ENCODE assay signal across 8 mouse cellular contexts in the genomic region with DNA sequence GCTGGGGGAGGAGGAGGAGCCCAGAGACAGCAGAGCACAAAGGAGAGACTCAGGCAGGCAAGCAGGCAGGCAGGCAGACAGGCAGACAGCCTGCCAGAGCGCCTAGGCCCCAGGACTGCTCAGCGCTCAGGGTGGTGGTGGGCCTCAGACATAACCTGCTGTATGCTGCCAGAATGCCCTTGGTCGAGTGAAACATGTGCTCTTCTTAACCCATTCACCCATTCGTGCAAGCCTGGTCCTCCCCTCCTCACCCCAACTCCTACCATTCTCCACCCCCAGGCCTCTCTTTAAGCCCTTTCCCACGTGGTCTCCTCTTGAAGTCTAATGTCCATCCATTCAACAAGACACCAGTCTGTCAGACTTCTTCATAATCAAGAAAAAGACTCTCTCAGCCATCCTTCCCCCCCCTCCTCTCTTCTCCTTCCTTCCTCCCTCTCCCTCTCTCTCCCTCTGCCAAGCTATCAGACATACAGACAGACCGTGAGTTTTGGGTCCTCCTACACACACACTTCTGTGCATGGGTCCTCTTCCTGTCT. TPM values are rescaled to one million over a fixed set of nuclear protein-coding genes. Genes with fewer than 3 reads are reported as not detected.
DNase-seq lines count a peak whose midpoint lies in the region; ATAC-seq and TF ChIP-seq lines count a peak whose summit lies in the region.

No protein-coding gene starts in this region.

- peak overlapping the region; percentile 65 for H3K27ac ChIP-seq in heart, adult 2 months
- peak overlapping the region; percentile 96 for H3K27ac ChIP-seq in heart, embryonic 11.5 days (ENCODE audit: low read depth, low read length)
- H3K27ac ChIP-seq in layer of hippocampus, adult 2 months = peak overlapping the region; percentile 96
- peak overlapping the region; percentile 60 for H3K27ac ChIP-seq in macrophage
- H3K27ac ChIP-seq in stomach, embryonic 15.5 days = peak overlapping the region; percentile 99

- TF ChIP-seq EP300 in heart, adult 2 months (IDR thresholded peaks at IDR 0.05; ENCODE audit: insufficient read depth, low read depth, low read length) = no peak

- H3K4me2 ChIP-seq in heart, embryonic 11.5 days = peak overlapping the region; percentile 84
- H3K4me2 ChIP-seq in stomach, embryonic 15.5 days = peak overlapping the region; percentile 90

- WGBS in heart, adult 2 months = 8% methylated on average over 6 of the region's 6 CpGs
- WGBS in heart, embryonic 11.5 days (ENCODE audit: insufficient replicate concordance) = 7% methylated on average over 6 of the region's 6 CpGs
- 18% methylated on average over 6 of the region's 6 CpGs for whole genome bisulfite sequencing in macrophage (ENCODE audit: missing documents)
- 5% methylated on average over 6 of the region's 6 CpGs for WGBS in stomach, embryonic 15.5 days

- no peak for TF ChIP-seq CTCF in heart, adult 2 months (IDR thresholded peaks at IDR 0.05)
- no peak for TF ChIP-seq CTCF in brain, embryonic 14.5 days (IDR thresholded peaks at IDR 0.05; ENCODE audit: borderline replicate concordance, extremely low read depth, insufficient read depth, insufficient read length)
- TF ChIP-seq CTCF in layer of hippocampus, adult 2 months (conservative IDR thresholded peaks at IDR 0.05) = no peak

- H3K4me3 ChIP-seq in heart, adult 2 months = peak overlapping the region; percentile 20; the same call in 1 of the 2 replicates
- peak overlapping the region; percentile 96 for H3K4me3 ChIP-seq in heart, embryonic 11.5 days (ENCODE audit: low read depth, low read length)
- H3K4me3 ChIP-seq in layer of hippocampus, adult 2 months = peak overlapping the region; percentile 82
- no peak overlapping the region; the same call in 1 of the 2 replicates for H3K4me3 ChIP-seq in macrophage (ENCODE audit: inconsistent target)
- H3K4me3 ChIP-seq in stomach, embryonic 15.5 days (replicated peaks) = peak overlapping the region; percentile 95

- ATAC-seq in heart, embryonic 11.5 days (replicated peaks; ENCODE audit: insufficient number of reproducible peaks, low FRiP score, low TSS enrichment) = no peak
- no peak for ATAC-seq in stomach, embryonic 15.5 days (ENCODE audit: insufficient read depth, low FRiP score, low read depth)

- peaks cover 7% of the 10 kb centered on the region; the same call in 1 of the 2 replicates for H3K79me2 ChIP-seq in heart, adult 2 months (replicated peaks; ENCODE audit: control insufficient read depth, insufficient read depth, low read length)
- H3K79me2 ChIP-seq in macrophage (ENCODE audit: inconsistent target) = peaks cover 66% of the 10 kb centered on the region

- DNase-seq in heart, adult 2 months = peak; percentile 39 to 44
- no peak for DNase-seq in heart, adult 9 months (ENCODE audit: low spot score in 2 of 2)
- DNase-seq in brain, embryonic 14.5 days (ENCODE audit: low read depth) = peak; percentile 93
- peak; percentile 63 to 79 for DNase-seq in layer of hippocampus, adult 2 months (ENCODE audit: low spot score in 2 of 2)
- no peak for DNase-seq in gastrocnemius, postnatal 25 days

- H3K27me3 ChIP-seq in heart, adult 2 months (ENCODE audit: control insufficient read depth, insufficient read depth, low read length) = no peaks in the 10 kb centered on the region
- no peaks in the 10 kb centered on the region for H3K27me3 ChIP-seq in heart, embryonic 11.5 days (ENCODE audit: control insufficient read depth, insufficient read depth, low read length)
- H3K27me3 ChIP-seq in stomach, embryonic 15.5 days (replicated peaks) = no peaks in the 10 kb centered on the region

- TF ChIP-seq POLR2A in heart, adult 2 months (IDR thresholded peaks at IDR 0.05; ENCODE audit: insufficient read depth, low read depth, low read length) = 0 out of 2 replicates have a peak, but pooled peaks have one; percentile 14
- TF ChIP-seq POLR2A in brain, embryonic 14.5 days (IDR thresholded peaks at IDR 0.05; ENCODE audit: borderline replicate concordance, extremely low read depth, insufficient read depth, insufficient read length, poor library complexity, severe bottlenecking) = peak; percentile 51; the same call in 1 of the 2 replicates

- no peaks in the 10 kb centered on the region for H3K9me3 ChIP-seq in heart, embryonic 11.5 days (replicated peaks; ENCODE audit: control insufficient read depth, low read length)
- H3K9me3 ChIP-seq in stomach, embryonic 15.5 days = no peaks in the 10 kb centered on the region

- peak overlapping the region; percentile 21 for H3K9ac ChIP-seq in heart, adult 2 months (ENCODE audit: low read depth, low read length)
- H3K9ac ChIP-seq in heart, embryonic 11.5 days (ENCODE audit: low read depth, low read length) = peak overlapping the region; percentile 77
- 0 out of 2 replicates have a peak overlapping the region, but pooled peaks have one; percentile 24 for H3K9ac ChIP-seq in stomach, embryonic 15.5 days

- intact Hi-C loops in heart, adult 2 months (cut with DNase I) = loop anchor here (5.0 kb wide), 1 partner anchor 40 kb away; a partner anchor contains a TSS

- peaks cover 13% of the 10 kb centered on the region for H3K36me3 ChIP-seq in heart, adult 2 months (ENCODE audit: control insufficient read depth, insufficient read depth, low read length)
- no peaks in the 10 kb centered on the region for H3K36me3 ChIP-seq in heart, embryonic 11.5 days (ENCODE audit: control insufficient read depth, insufficient read depth, low read length)
- no peaks in the 10 kb centered on the region for H3K36me3 ChIP-seq in macrophage (ENCODE audit: inconsistent target)
- no peaks in the 10 kb centered on the region for H3K36me3 ChIP-seq in stomach, embryonic 15.5 days

- peaks cover 29% of the 10 kb centered on the region for H3K4me1 ChIP-seq in heart, adult 2 months (ENCODE audit: control insufficient read depth, insufficient read depth, low read length)
- peaks cover 72% of the 10 kb centered on the region for H3K4me1 ChIP-seq in heart, embryonic 11.5 days (ENCODE audit: control insufficient read depth, insufficient read depth, low read length)
- peaks cover 58% of the 10 kb centered on the region for H3K4me1 ChIP-seq in stomach, embryonic 15.5 days

RNA-seq across cellular contexts. Expression of a gene that starts 2.1 kb away (rescaled TPM):
- 10 to 100 TPM; 15.0 to 18.3 TPM for total RNA-seq in heart, adult 2 months (2021)
- 11.7 and 15.4 TPM in 2 replicates for polyA plus RNA-seq in heart, adult 2 months (2012; rRNA removed)
- polyA plus RNA-seq in brain, embryonic 14.5 days (2012; rRNA removed) = 24.0 and 30.1 TPM in 2 replicates
- polyA plus RNA-seq in heart, embryonic 11.5 days (2014; fragmentation: Nextera tagmentation; extraction: Ambion mirVana) = 36.8 and 46.7 TPM in 2 replicates
- total RNA-seq in layer of hippocampus, adult 2 months (2021) = 10 to 100 TPM; 25.4 to 33.7 TPM
- 100 to 1,000 TPM in 8 of 26 experiments, 10 to 100 TPM in 18; 39.0 to 165 (median 87.4) TPM for total RNA-seq in macrophage (2018; cell fraction: chromatin; rRNA removed)
- 10 to 100 TPM in 25 of 26 experiments, 1 to 10 TPM in 1; 9.7 to 26.8 (median 18.4) TPM for total RNA-seq in macrophage (2018; cell fraction: cytosol; rRNA removed)
- 100 to 1,000 TPM in 1 of 26 experiments, 10 to 100 TPM in 25; 32.4 to 133 (median 55.7) TPM for total RNA-seq in macrophage (2018; cell fraction: nucleus; rRNA removed)
- 13.1 to 26.2 TPM (median 15.9 TPM) in 3 replicates for polyA plus RNA-seq in macrophage (2018)
- 32.7 and 37.5 TPM in 2 replicates for polyA plus RNA-seq in stomach, embryonic 15.5 days (2015; fragmentation: Nextera tagmentation; extraction: Ambion mirVana)
- 10 to 100 TPM; 12.5 to 13.7 TPM for total RNA-seq in gastrocnemius, postnatal 25 days (2021)

RNA-seq across cellular contexts. Expression of a gene that starts 2.5 kb away (rescaled TPM):
- total RNA-seq in heart, adult 2 months (2021) = 10 to 100 TPM; 39.2 to 46.3 TPM
- 94.1 and 96.3 TPM in 2 replicates for polyA plus RNA-seq in heart, adult 2 months (2012; rRNA removed)
- polyA plus RNA-seq in brain, embryonic 14.5 days (2012; rRNA removed) = 404 and 531 TPM in 2 replicates
- 53.6 and 59.7 TPM in 2 replicates for polyA plus RNA-seq in heart, embryonic 11.5 days (2014; fragmentation: Nextera tagmentation; extraction: Ambion mirVana)
- total RNA-seq in layer of hippocampus, adult 2 months (2021) = 100 to 1,000 TPM; 113 to 119 TPM
- total RNA-seq in macrophage (2018; cell fraction: chromatin; rRNA removed) = 100 to 1,000 TPM in 15 of 26 experiments, 10 to 100 TPM in 11; 34.5 to 266 (median 130) TPM
- 10 to 100 TPM; 34.0 to 73.6 (median 58.4) TPM for total RNA-seq in macrophage (2018; cell fraction: cytosol; rRNA removed)
- 100 to 1,000 TPM in 10 of 26 experiments, 10 to 100 TPM in 16; 31.1 to 202 (median 91.8) TPM for total RNA-seq in macrophage (2018; cell fraction: nucleus; rRNA removed)
- polyA plus RNA-seq in macrophage (2018) = 59.8 to 83.3 TPM (median 73.3 TPM) in 3 replicates
- polyA plus RNA-seq in stomach, embryonic 15.5 days (2015; fragmentation: Nextera tagmentation; extraction: Ambion mirVana) = 73.9 and 74.1 TPM in 2 replicates
- total RNA-seq in gastrocnemius, postnatal 25 days (2021) = 10 to 100 TPM; 15.5 to 16.5 TPM

RNA-seq across cellular contexts. Expression of a gene that starts 33.1 kb away (rescaled TPM):
- 10 to 100 TPM; 19.1 to 21.1 TPM for total RNA-seq in heart, adult 2 months (2021)
- 6.5 and 7.8 TPM in 2 replicates for polyA plus RNA-seq in heart, adult 2 months (2012; rRNA removed)
- polyA plus RNA-seq in brain, embryonic 14.5 days (2012; rRNA removed) = 41.4 and 54.5 TPM in 2 replicates
- polyA plus RNA-seq in heart, embryonic 11.5 days (2014; fragmentation: Nextera tagmentation; extraction: Ambion mirVana) = 64.1 and 65.4 TPM in 2 replicates
- total RNA-seq in layer of hippocampus, adult 2 months (2021) = 10 to 100 TPM; 48.7 to 51.8 TPM
- 10 to 100 TPM in 21 of 26 experiments, 1 to 10 TPM in 5; 8.0 to 23.2 (median 13.6) TPM for total RNA-seq in macrophage (2018; cell fraction: chromatin; rRNA removed)
- total RNA-seq in macrophage (2018; cell fraction: cytosol; rRNA removed) = 10 to 100 TPM; 12.1 to 23.2 (median 17.5) TPM
- 10 to 100 TPM in 17 of 26 experiments, 1 to 10 TPM in 9; 4.8 to 47.3 (median 11.5) TPM for total RNA-seq in macrophage (2018; cell fraction: nucleus; rRNA removed)
- 18.8 to 68.9 TPM (median 43.9 TPM) in 3 replicates for polyA plus RNA-seq in macrophage (2018)
- 79.3 and 89.8 TPM in 2 replicates for polyA plus RNA-seq in stomach, embryonic 15.5 days (2015; fragmentation: Nextera tagmentation; extraction: Ambion mirVana)
- total RNA-seq in gastrocnemius, postnatal 25 days (2021) = 10 to 100 TPM; 15.0 to 19.7 TPM

RNA-seq across cellular contexts. Expression of a gene that starts 39.2 kb away (rescaled TPM):
- total RNA-seq in heart, adult 2 months (2021) = 1 to 10 TPM; 5.2 to 5.6 TPM
- 3.6 and 4.0 TPM in 2 replicates for polyA plus RNA-seq in heart, adult 2 months (2012; rRNA removed)
- 1.6 and 2.1 TPM in 2 replicates for polyA plus RNA-seq in brain, embryonic 14.5 days (2012; rRNA removed)
- polyA plus RNA-seq in heart, embryonic 11.5 days (2014; fragmentation: Nextera tagmentation; extraction: Ambion mirVana) = 3.0 and 3.6 TPM in 2 replicates
- total RNA-seq in layer of hippocampus, adult 2 months (2021) = 1 to 10 TPM; 6.3 to 8.2 TPM
- total RNA-seq in macrophage (2018; cell fraction: chromatin; rRNA removed) = 10 to 100 TPM in 3 of 26 experiments, 1 to 10 TPM in 23; 2.3 to 11.7 (median 6.8) TPM
- total RNA-seq in macrophage (2018; cell fraction: cytosol; rRNA removed) = 10 to 100 TPM in 7 of 26 experiments, 1 to 10 TPM in 19; 5.4 to 13.8 (median 8.9) TPM
- total RNA-seq in macrophage (2018; cell fraction: nucleus; rRNA removed) = 10 to 100 TPM in 8 of 26 experiments, 1 to 10 TPM in 18; 4.7 to 18.3 (median 8.8) TPM
- polyA plus RNA-seq in macrophage (2018) = 5.1 to 9.8 TPM (median 9.4 TPM) in 3 replicates
- polyA plus RNA-seq in stomach, embryonic 15.5 days (2015; fragmentation: Nextera tagmentation; extraction: Ambion mirVana) = 8.1 TPM in 2 replicates
- total RNA-seq in gastrocnemius, postnatal 25 days (2021) = 1 to 10 TPM; 2.7 to 3.9 TPM

RNA-seq across cellular contexts. Expression of a gene that starts 44.3 kb away (rescaled TPM):
- total RNA-seq in heart, adult 2 months (2021) = 10 to 100 TPM; 13.9 to 14.6 TPM
- 14.2 and 21.6 TPM in 2 replicates for polyA plus RNA-seq in heart, adult 2 months (2012; rRNA removed)
- polyA plus RNA-seq in brain, embryonic 14.5 days (2012; rRNA removed) = 19.6 and 22.0 TPM in 2 replicates
- 9.6 and 11.9 TPM in 2 replicates for polyA plus RNA-seq in heart, embryonic 11.5 days (2014; fragmentation: Nextera tagmentation; extraction: Ambion mirVana)
- 10 to 100 TPM; 19.0 to 20.6 TPM for total RNA-seq in layer of hippocampus, adult 2 months (2021)
- 10 to 100 TPM; 34.8 to 90.3 (median 60.6) TPM for total RNA-seq in macrophage (2018; cell fraction: chromatin; rRNA removed)
- 10 to 100 TPM in 20 of 26 experiments, 1 to 10 TPM in 6; 7.4 to 14.5 (median 10.9) TPM for total RNA-seq in macrophage (2018; cell fraction: cytosol; rRNA removed)
- total RNA-seq in macrophage (2018; cell fraction: nucleus; rRNA removed) = 10 to 100 TPM; 13.8 to 56.2 (median 26.6) TPM
- 9.3 to 14.2 TPM (median 10.7 TPM) in 3 replicates for polyA plus RNA-seq in macrophage (2018)
- polyA plus RNA-seq in stomach, embryonic 15.5 days (2015; fragmentation: Nextera tagmentation; extraction: Ambion mirVana) = 13.1 and 17.3 TPM in 2 replicates
- 10 to 100 TPM; 10.2 TPM for total RNA-seq in gastrocnemius, postnatal 25 days (2021)

Comparison
In these comparisons a context has a peak if more than half of its experiments do, and no peak if none do; other contexts are left out.
1. DNase-seq: peak in heart, adult 2 months (2 of 2), brain, embryonic 14.5 days (single experiment) and layer of hippocampus, adult 2 months (2 of 2); none in heart, adult 9 months (0 of 2) and gastrocnemius, postnatal 25 days (single experiment).
2. H3K9ac ChIP-seq: peak in every context shown above with its lines; median percentile 77 in heart, embryonic 11.5 days; 24 in stomach, embryonic 15.5 days; 21 in heart, adult 2 months.
3. Peak in every context shown above with its lines, with median percentiles within 50 percentile points of each other: H3K27ac ChIP-seq.